Mouse (Mus musculus) heart, postnatal 0 days (tissue): Measurements from ENCODE around the gene Tmx2. TPM values are rescaled to one million over a fixed set of nuclear protein-coding genes. Genes with fewer than 3 reads are reported as not detected.
A peak's percentile ranks its signal among the peaks of the same experiment; 100 is the strongest.

Experiments used
- ATAC-seq: fragments of 200-750 bp; cut with Nextera tagmentation; 2 replicates; pipeline ENCODE4 v1.8.0; 2017; ENCODE audit warnings: low read depth, moderate number of reproducible peaks, moderate library complexity; ENCODE audit not compliant: insufficient read depth
- DNase-seq: peaks from one replicate; pipeline ENCODE4 v3.0.0-alpha.2; 2016; ENCODE audit warnings: low spot score
- H3K27ac ChIP-seq: fragments of 300-500 bp; sonication (generic); 2 replicates; pipeline ENCODE4 v1.5.1; 2014; ENCODE audit warnings: low read depth, mild to moderate bottlenecking
- H3K27me3 ChIP-seq: fragments of 300-500 bp; sonication (generic); 2 replicates; pipeline ENCODE4 v1.6.1; 2014; ENCODE audit warnings: low read length, mixed read lengths; ENCODE audit not compliant: control insufficient read depth, insufficient read depth
- H3K36me3 ChIP-seq: fragments of 300-500 bp; sonication (generic); replicated peaks from 2 replicates; pipeline ENCODE4 v1.6.1; 2014; ENCODE audit warnings: low read length, mixed read lengths; ENCODE audit not compliant: control insufficient read depth, insufficient read depth
- H3K4me1 ChIP-seq: fragments of 300-500 bp; sonication (generic); 2 replicates; pipeline ENCODE4 v1.6.1; 2014; ENCODE audit warnings: antibody characterized with exemption; ENCODE audit not compliant: control insufficient read depth, insufficient read depth
- H3K4me2 ChIP-seq: fragments of 300-500 bp; sonication (generic); 2 replicates; pipeline ENCODE4 v1.6.1; 2014; ENCODE audit warnings: low read depth, mild to moderate bottlenecking, low read length, moderate library complexity
- H3K4me3 ChIP-seq: fragments of 300-500 bp; sonication (generic); 2 replicates; pipeline ENCODE4 v1.5.1; 2014; ENCODE audit warnings: low read depth, low read length
- H3K9ac ChIP-seq: fragments of 300-500 bp; sonication (generic); replicated peaks from 2 replicates; pipeline ENCODE4 v1.6.1; 2014; ENCODE audit warnings: low read depth, low read length, mixed read lengths
- H3K9me3 ChIP-seq: fragments of 300-500 bp; sonication (generic); replicated peaks from 2 replicates; pipeline ENCODE4 v1.6.1; 2016; ENCODE audit warnings: low read length; ENCODE audit not compliant: control insufficient read depth
- CTCF ChIP-seq: IDR thresholded peaks from 2 replicates; pipeline ENCODE4 v1.5.1; 2016; ENCODE audit warnings: antibody characterized with exemption, control low read depth, low read depth
- EP300 ChIP-seq: IDR thresholded peaks from 2 replicates; pipeline ENCODE4 v1.6.1; 2016; ENCODE audit warnings: antibody characterized with exemption, low read depth
- WGBS: fragments of 180-500 bp; shearing (Covaris S2); extraction: QIAGEN DNeasy Blood & Tissue Kit; methylation state at CpG from one replicate; pipeline ENCODE4 v1.1.7; 2014; 5-methylcytosine and 5-hydroxymethylcytosine counted together
- polyA plus RNA-seq: library from polyadenylated mRNA; unstranded; fragments of >200 nt; fragmentation: Nextera tagmentation; extraction: Ambion mirVana; gene quantifications from 2 replicates; pipeline ENCODE4 v1.2.1, GENCODE M21; 2015
- total RNA-seq: library from RNA; depleted of rRNA; stranded (reverse); fragments of >200 nt; gene quantifications from 2 replicates; pipeline ENCODE4 v1.2.3, GENCODE M21; 2014; ENCODE audit warnings: low replicate concordance

Tmx2 gene
- total and polyA plus RNA-seq, 2 experiments from 2014 or later = 82.7 to 151 TPM

- DNase-seq (no peak), ATAC-seq (no peak)
- no peaks in the 10 kb centered on the region for H3K9me3 ChIP-seq
- no peaks in the 10 kb centered on the region for H3K27me3 ChIP-seq
- TF ChIP-seq CTCF (no peak), EP300 (no peak)
- H3K4me2 ChIP-seq = no peak overlapping the region
- no peak overlapping the region for H3K27ac ChIP-seq
- H3K4me3 ChIP-seq = no peak overlapping the region
- 90% methylated on average over 14 of the region's 14 CpGs for WGBS
- peaks cover 23% of the 10 kb centered on the region for H3K36me3 ChIP-seq
- H3K4me1 ChIP-seq = peaks cover 10% of the 10 kb centered on the region
- H3K9ac ChIP-seq = no peak overlapping the region
Measured at GRCm38 (mm10) chr2:84723856-84724255, 44.9 kb upstream of the Tmx2 start.

GRCm38 (mm10) chr2:84721182-84721581 is 42.2 kb upstream of the Tmx2 start:
- no peak for ATAC-seq
- H3K9ac ChIP-seq = no peak overlapping the region
- H3K27me3 ChIP-seq = no peaks in the 10 kb centered on the region
- no peaks in the 10 kb centered on the region for H3K9me3 ChIP-seq
- TF ChIP-seq EP300 = no peak
- no peak for TF ChIP-seq CTCF
- peaks cover 14% of the 10 kb centered on the region for H3K4me1 ChIP-seq
- no peak overlapping the region for H3K27ac ChIP-seq
- peaks cover 23% of the 10 kb centered on the region for H3K36me3 ChIP-seq
- H3K4me3 ChIP-seq = no peak overlapping the region
- H3K4me2 ChIP-seq = no peak overlapping the region
- WGBS = 68% methylated on average over 3 of the region's 3 CpGs
- DNase-seq = no peak

- Histone ChIP-seq H3K4me2 (no peak overlapping the region), H3K36me3 (peaks cover 23% of the 10 kb centered on the region), H3K9me3 (no peaks in the 10 kb centered on the region), H3K4me1 (peaks cover 9% of the 10 kb centered on the region), H3K27me3 (no peaks in the 10 kb centered on the region), H3K9ac (no peak overlapping the region), H3K4me3 (no peak overlapping the region), H3K27ac (no peak overlapping the region)
- DNase-seq (no peak), ATAC-seq (no peak)
- TF ChIP-seq EP300 (no peak), CTCF (no peak)
- WGBS = 87% methylated on average over 2 of the region's 2 CpGs
Measured at GRCm38 (mm10) chr2:84720718-84721117, 41.8 kb upstream of the Tmx2 start.

GRCm38 (mm10) chr2:84717357-84717756 is 38.4 kb upstream of the Tmx2 start:
- no peak overlapping the region for H3K9ac ChIP-seq
- 83% methylated on average over 4 of the region's 4 CpGs for WGBS
- peak overlapping the region; percentile 30; the same call in 1 of the 2 replicates for H3K27ac ChIP-seq
- no peaks in the 10 kb centered on the region for H3K27me3 ChIP-seq
- no peak for ATAC-seq
- DNase-seq = no peak
- no peaks in the 10 kb centered on the region for H3K9me3 ChIP-seq
- H3K4me2 ChIP-seq = no peak overlapping the region
- no peak overlapping the region for H3K4me3 ChIP-seq
- no peak for TF ChIP-seq EP300
- TF ChIP-seq CTCF = no peak
- H3K4me1 ChIP-seq = peaks cover 16% of the 10 kb centered on the region
- no peaks in the 10 kb centered on the region for H3K36me3 ChIP-seq

GRCm38 (mm10) chr2:84716423-84717355 is 37.7 kb upstream of the Tmx2 start:
- Histone ChIP-seq H3K36me3 (no peaks in the 10 kb centered on the region), H3K4me1 (peaks cover 16% of the 10 kb centered on the region), H3K4me3 (peak overlapping the region; percentile 94), H3K27ac (peak overlapping the region; percentile 97), H3K4me2 (peak overlapping the region; percentile 85), H3K9ac (peak overlapping the region; percentile 69), H3K27me3 (no peaks in the 10 kb centered on the region), H3K9me3 (no peaks in the 10 kb centered on the region)
- DNase-seq (peak; percentile 22), ATAC-seq (no peak)
- TF ChIP-seq EP300 = no peak
- 19% methylated on average over 9 of the region's 9 CpGs for WGBS
